Comparison of ENCODE assay signal across 19 mouse cellular contexts in the genomic region with DNA sequence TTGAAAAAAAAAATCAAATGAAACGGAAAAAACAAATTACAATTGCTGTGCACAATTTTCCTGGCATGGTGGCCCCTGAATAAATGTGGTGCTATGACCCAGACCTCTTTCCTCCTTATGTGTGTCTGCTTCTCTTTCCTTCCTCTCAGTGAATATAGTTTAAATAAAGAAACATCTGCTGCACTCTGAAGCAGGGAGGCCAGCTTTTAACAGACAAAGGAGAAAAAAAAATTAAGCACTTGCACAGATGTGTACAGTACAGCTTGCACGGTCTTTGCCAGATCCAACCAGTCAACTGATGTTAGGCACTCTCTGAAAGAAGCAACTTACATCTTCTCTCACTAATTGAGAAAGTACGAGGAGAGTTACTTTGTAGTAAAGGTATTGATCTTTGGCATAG.
A peak's percentile ranks its signal among the peaks of the same experiment; 100 is the strongest.
DNase-seq lines count a peak whose midpoint lies in the region; ATAC-seq lines count a peak whose summit lies in the region.
"Had no signal": no experiment of that assay in that cellular context is flagged by ENCODE, and none has a peak within 500 bp of the region (broad histone marks: within the 10 kb centered on the region; RNA-seq: fewer than 3 reads in every experiment).

No protein-coding gene starts in this region.

- whole genome bisulfite sequencing in kidney, embryonic 15.5 days, result 68% methylated on average over 3 of the region's 3 CpGs

- H3K4me1 ChIP-seq in kidney, embryonic 15.5 days, result no peaks in the 10 kb centered on the region
- H3K4me1 ChIP-seq: embryonic facial prominence, embryonic 13.5 days; forebrain, embryonic 15.5 days; hindbrain, embryonic 12.5 days; limb, embryonic 15.5 days had no signal

- no peak overlapping the region for H3K4me3 ChIP-seq in kidney, embryonic 15.5 days (replicated peaks)
- H3K4me3 ChIP-seq: embryonic facial prominence, embryonic 13.5 days; forebrain, embryonic 15.5 days; hindbrain, embryonic 12.5 days; limb, embryonic 15.5 days; midbrain, embryonic 10.5 days had no signal

- peak; percentile 91 for DNase-seq in heart, adult 11 months
- DNase-seq in heart, postnatal 4 days, result no peak
- DNase-seq in kidney, adult 18-20 months, result no peak
- peak; percentile 5 for DNase-seq in thymus, postnatal 14 days
- no peak for DNase-seq in thymus, postnatal 36 days
- DNase-seq in urinary bladder, adult 18-20 months (ENCODE audit: low spot score in 2 of 2), result no peak
- DNase-seq: adrenal gland, adult 2 months; cerebellum, adult 11-12 months; cerebellum, postnatal 10 days; kidney, adult 8-10 months; kidney, postnatal 36 days had no signal

- ATAC-seq in kidney, embryonic 15.5 days (replicated peaks; ENCODE audit: low FRiP score), result 0 out of 2 replicates have a peak, but pooled peaks have one; percentile 43
- ATAC-seq: forebrain, embryonic 15.5 days; lung, postnatal 0 days had no signal

- peaks cover 4% of the 10 kb centered on the region; the same call in 1 of the 2 replicates for H3K27me3 ChIP-seq in kidney, embryonic 15.5 days
- H3K27me3 ChIP-seq: embryonic facial prominence, embryonic 13.5 days; forebrain, embryonic 15.5 days; hindbrain, embryonic 12.5 days; limb, embryonic 15.5 days had no signal

- H3K27ac ChIP-seq in kidney, embryonic 15.5 days, result no peak overlapping the region
- H3K27ac ChIP-seq: embryonic facial prominence, embryonic 13.5 days; forebrain, embryonic 15.5 days; hindbrain, embryonic 12.5 days; limb, embryonic 15.5 days; liver, embryonic 14.5 days; midbrain, embryonic 10.5 days had no signal

- no peaks in the 10 kb centered on the region for H3K36me3 ChIP-seq in kidney, embryonic 15.5 days
- H3K36me3 ChIP-seq: embryonic facial prominence, embryonic 13.5 days; forebrain, embryonic 15.5 days; hindbrain, embryonic 12.5 days; limb, embryonic 15.5 days; midbrain, embryonic 10.5 days had no signal

- H3K9me3 ChIP-seq in kidney, embryonic 15.5 days (replicated peaks), result no peaks in the 10 kb centered on the region
- H3K9me3 ChIP-seq: embryonic facial prominence, embryonic 13.5 days; forebrain, embryonic 15.5 days; hindbrain, embryonic 12.5 days; limb, embryonic 15.5 days; midbrain, embryonic 10.5 days had no signal

- no peak overlapping the region for H3K4me2 ChIP-seq in kidney, embryonic 15.5 days
- H3K4me2 ChIP-seq: embryonic facial prominence, embryonic 13.5 days; forebrain, embryonic 15.5 days; hindbrain, embryonic 12.5 days; limb, embryonic 15.5 days had no signal

- no peak overlapping the region for H3K9ac ChIP-seq in kidney, embryonic 15.5 days
- H3K9ac ChIP-seq: embryonic facial prominence, embryonic 13.5 days; forebrain, embryonic 15.5 days; hindbrain, embryonic 12.5 days; limb, embryonic 15.5 days; liver, embryonic 14.5 days had no signal

Comparison
In these comparisons a context has a peak if more than half of its experiments do, and no peak if none do; other contexts are left out.
1. DNase-seq: peak in heart, adult 11 months (single experiment) and thymus, postnatal 14 days (single experiment); none in heart, postnatal 4 days (single experiment), kidney, adult 18-20 months (single experiment), thymus, postnatal 36 days (0 of 2) and urinary bladder, adult 18-20 months (0 of 2).